Comparison of ENCODE assay signal across 9 mouse cellular contexts in genomic region chr16:21362663-21363367, GRCm38 (mm10).
A peak's percentile ranks its signal among the peaks of the same experiment; 100 is the strongest.
DNase-seq lines count a peak whose midpoint lies in the region; ATAC-seq and TF ChIP-seq lines count a peak whose summit lies in the region.
"Had no signal": no experiment of that assay in that cellular context is flagged by ENCODE, and none has a peak within 500 bp of the region (broad histone marks: within the 10 kb centered on the region; RNA-seq: fewer than 3 reads in every experiment).

No protein-coding gene starts in this region.

- H3K4me1 ChIP-seq in forebrain, embryonic 14.5 days (ENCODE audit: control insufficient read depth, insufficient read depth, low read length) = no peaks in the 10 kb centered on the region
- H3K4me1 ChIP-seq in forebrain, postnatal 0 days (ENCODE audit: insufficient read depth) = 0 out of 2 replicates have a peak, but pooled peaks cover 3% of the 10 kb centered on the region
- H3K4me1 ChIP-seq in hindbrain, embryonic 13.5 days (replicated peaks) = peaks cover 28% of the 10 kb centered on the region
- no peaks in the 10 kb centered on the region; the same call in 1 of the 2 replicates for H3K4me1 ChIP-seq in midbrain, embryonic 16.5 days (ENCODE audit: control insufficient read depth, insufficient read depth, low read length)

- WGBS in forebrain, embryonic 14.5 days = 54% methylated on average over 12 of the region's 12 CpGs
- WGBS in forebrain, postnatal 0 days = 46% methylated on average over 12 of the region's 12 CpGs
- 51% methylated on average over 12 of the region's 12 CpGs for WGBS in hindbrain, embryonic 13.5 days
- WGBS in midbrain, embryonic 16.5 days = 52% methylated on average over 12 of the region's 12 CpGs

- peak; percentile 44; the same call in 1 of the 2 replicates for ATAC-seq in forebrain, embryonic 14.5 days
- no peak for ATAC-seq in forebrain, postnatal 0 days
- peak; percentile 34; the same call in 1 of the 2 replicates for ATAC-seq in hindbrain, embryonic 13.5 days (ENCODE audit: low FRiP score)
- peak; percentile 46; the same call in 1 of the 2 replicates for ATAC-seq in midbrain, embryonic 16.5 days
- ATAC-seq: lung, postnatal 0 days had no signal

- peak; percentile 39 for DNase-seq in forebrain, embryonic 14.5 days (ENCODE audit: low spot score)
- no peak for DNase-seq in forebrain, postnatal 0 days
- peak; percentile 47 for DNase-seq in Muller cell, postnatal 12 days (ENCODE audit: inconsistent ontology term)
- DNase-seq in left cerebral cortex, adult 18-20 months (ENCODE audit: low spot score in 2 of 2) = no peak
- DNase-seq in kidney, adult 18-20 months = no peak
- DNase-seq in kidney, adult 11 months = no peak

- H3K27ac ChIP-seq in forebrain, embryonic 14.5 days (ENCODE audit: low read depth, low read length) = no peak overlapping the region
- no peak overlapping the region for H3K27ac ChIP-seq in forebrain, postnatal 0 days (ENCODE audit: low read depth, low read length)
- H3K27ac ChIP-seq in hindbrain, embryonic 13.5 days = peak overlapping the region; percentile 36
- no peak overlapping the region for H3K27ac ChIP-seq in midbrain, embryonic 16.5 days (ENCODE audit: low read length)

- H3K9me3 ChIP-seq in forebrain, embryonic 14.5 days (replicated peaks; ENCODE audit: control insufficient read depth, low read length) = no peaks in the 10 kb centered on the region
- no peaks in the 10 kb centered on the region for H3K9me3 ChIP-seq in forebrain, postnatal 0 days (ENCODE audit: low read length)
- H3K9me3 ChIP-seq in hindbrain, embryonic 13.5 days = no peaks in the 10 kb centered on the region
- no peaks in the 10 kb centered on the region for H3K9me3 ChIP-seq in midbrain, embryonic 16.5 days (replicated peaks; ENCODE audit: control insufficient read depth, low read length, poor library complexity, severe bottlenecking)

- no peak overlapping the region for H3K9ac ChIP-seq in forebrain, embryonic 14.5 days (ENCODE audit: low read length)
- no peak overlapping the region for H3K9ac ChIP-seq in forebrain, postnatal 0 days
- H3K9ac ChIP-seq in hindbrain, embryonic 13.5 days = no peak overlapping the region
- H3K9ac ChIP-seq in midbrain, embryonic 16.5 days (ENCODE audit: low read depth, low read length) = no peak overlapping the region

- no peaks in the 10 kb centered on the region for H3K36me3 ChIP-seq in forebrain, embryonic 14.5 days (ENCODE audit: control insufficient read depth, insufficient read depth, low read length)
- no peaks in the 10 kb centered on the region for H3K36me3 ChIP-seq in forebrain, postnatal 0 days (ENCODE audit: insufficient read depth)
- no peaks in the 10 kb centered on the region for H3K36me3 ChIP-seq in hindbrain, embryonic 13.5 days
- no peaks in the 10 kb centered on the region for H3K36me3 ChIP-seq in midbrain, embryonic 16.5 days (ENCODE audit: control insufficient read depth, insufficient read depth, low read length)

- no peaks in the 10 kb centered on the region for H3K27me3 ChIP-seq in forebrain, embryonic 14.5 days (replicated peaks; ENCODE audit: control insufficient read depth, insufficient read depth, low read length)
- no peaks in the 10 kb centered on the region for H3K27me3 ChIP-seq in forebrain, postnatal 0 days (ENCODE audit: insufficient read depth, low read length)
- peaks cover 16% of the 10 kb centered on the region for H3K27me3 ChIP-seq in hindbrain, embryonic 13.5 days
- no peaks in the 10 kb centered on the region for H3K27me3 ChIP-seq in midbrain, embryonic 16.5 days (ENCODE audit: control insufficient read depth, insufficient read depth, low read depth, low read length)

- no peak for TF ChIP-seq CTCF in forebrain, postnatal 0 days (IDR thresholded peaks at IDR 0.05; ENCODE audit: low read depth)

- no peak overlapping the region for H3K4me2 ChIP-seq in forebrain, embryonic 14.5 days (ENCODE audit: low read length)
- no peak overlapping the region for H3K4me2 ChIP-seq in forebrain, postnatal 0 days (ENCODE audit: low read depth)
- no peak overlapping the region for H3K4me2 ChIP-seq in hindbrain, embryonic 13.5 days
- H3K4me2 ChIP-seq in midbrain, embryonic 16.5 days (ENCODE audit: low read length) = no peak overlapping the region

- H3K4me3 ChIP-seq in forebrain, embryonic 14.5 days (ENCODE audit: low read depth, low read length) = no peak overlapping the region
- no peak overlapping the region for H3K4me3 ChIP-seq in forebrain, postnatal 0 days (ENCODE audit: low read depth, low read length)
- no peak overlapping the region for H3K4me3 ChIP-seq in hindbrain, embryonic 13.5 days
- H3K4me3 ChIP-seq in midbrain, embryonic 16.5 days (ENCODE audit: low read depth, low read length) = no peak overlapping the region

Comparison
In these comparisons a context has a peak if more than half of its experiments do, and no peak if none do; other contexts are left out.
1. DNase-seq: peak in forebrain, embryonic 14.5 days (single experiment) and Muller cell, postnatal 12 days (single experiment); none in forebrain, postnatal 0 days (single experiment), left cerebral cortex, adult 18-20 months (0 of 2), kidney, adult 18-20 months (single experiment) and kidney, adult 11 months (single experiment).